Mouse (Mus musculus): ENCODE results near the gene Ank.

The Ank gene

DNA sequence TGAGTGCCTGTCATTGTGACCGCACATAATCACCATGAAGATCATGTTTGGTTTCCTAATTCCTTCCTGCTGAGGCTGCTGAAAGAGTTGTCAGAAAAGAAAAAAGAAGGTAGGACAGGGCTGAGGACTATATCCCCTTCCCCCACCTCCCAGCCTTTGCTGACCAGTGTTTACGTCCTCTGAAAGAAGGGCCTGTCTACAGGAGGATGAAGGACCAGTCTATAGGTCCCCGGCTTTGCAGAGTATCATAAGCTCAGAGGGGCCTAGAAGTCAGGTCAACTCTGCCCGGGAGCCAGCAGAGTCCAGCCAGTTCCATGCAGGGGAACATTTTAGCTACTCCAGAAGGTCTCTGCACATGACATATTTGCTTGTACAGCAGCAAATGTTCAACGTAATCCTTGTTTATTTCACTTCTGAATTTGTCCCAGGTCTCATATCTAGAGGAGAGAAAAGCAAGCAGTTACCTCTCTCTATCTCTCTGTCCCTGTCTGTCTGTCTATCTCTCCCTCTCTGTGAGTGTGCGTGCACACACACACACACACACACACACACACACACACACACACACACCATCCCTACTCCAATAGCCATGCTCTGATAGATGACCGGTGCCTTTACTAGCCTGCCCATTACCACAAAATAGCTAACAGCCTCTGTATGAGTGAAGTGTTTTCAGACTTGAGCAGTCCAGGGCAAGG lies 31.0 kb downstream of the Ank start:
- DNase-seq (ENCODE audit: low spot score), result no peak

DNA sequence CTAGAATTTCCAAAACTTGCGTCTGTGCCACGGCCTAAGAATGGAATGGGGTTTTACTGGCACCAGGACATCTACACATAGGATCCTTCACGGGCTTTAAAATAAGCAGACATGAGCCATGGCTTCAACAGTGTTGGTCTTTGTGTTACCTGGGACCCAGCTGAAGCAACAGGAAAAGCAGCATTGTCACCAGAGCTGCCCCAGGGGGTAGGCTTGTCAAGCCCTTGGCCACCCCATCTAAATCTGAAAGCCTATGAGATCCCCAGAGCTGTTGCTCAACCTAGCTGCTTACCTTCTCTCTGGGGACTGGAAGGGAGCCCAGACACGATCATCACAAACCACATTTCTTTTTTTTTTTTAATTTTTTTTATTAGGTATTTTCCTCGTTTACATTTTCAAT lies 31.6 kb downstream of the Ank start:
- no peak for DNase-seq (ENCODE audit: low spot score)

DNA sequence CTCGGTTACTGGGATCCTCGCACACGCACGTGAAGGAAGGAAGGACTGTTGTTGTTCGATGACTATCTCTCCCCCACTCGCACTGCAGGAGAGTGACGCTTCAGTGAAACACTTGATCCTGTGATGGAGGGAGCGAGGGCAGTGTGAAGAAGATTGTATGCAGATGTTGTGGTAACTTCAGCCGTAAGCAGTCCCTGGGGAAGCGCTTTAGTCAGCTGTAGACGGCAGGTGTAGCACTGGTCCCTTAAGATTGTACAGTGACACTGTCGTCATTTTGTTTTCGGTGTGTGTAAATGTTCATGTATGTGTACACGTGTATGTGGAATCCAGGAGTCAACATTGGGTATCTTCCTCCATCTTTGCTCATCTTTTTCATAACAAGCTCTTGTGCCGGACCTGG lies 33.9 kb downstream of the Ank start:
- no peak for DNase-seq (ENCODE audit: low spot score)

DNA sequence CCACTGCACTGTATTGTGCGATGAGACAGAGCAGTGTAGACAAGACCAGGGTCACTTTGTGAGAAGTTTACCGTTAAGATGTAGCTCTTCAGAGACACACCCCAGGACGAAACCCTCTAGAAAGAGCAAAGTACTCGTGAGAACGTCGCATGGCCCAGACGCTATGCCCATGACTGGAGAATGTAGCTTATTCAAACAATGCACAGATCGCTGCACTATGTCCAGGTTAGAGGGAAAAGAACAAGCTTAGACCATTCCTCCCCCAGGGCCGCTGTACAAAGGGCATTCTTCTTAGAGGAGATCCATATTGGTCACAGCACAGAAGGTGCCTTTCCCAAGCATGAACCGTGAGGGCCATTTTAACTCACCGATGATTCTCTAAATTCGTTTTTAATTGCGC lies 35.9 kb downstream of the Ank start:
- no peak for DNase-seq (ENCODE audit: low spot score)

DNA sequence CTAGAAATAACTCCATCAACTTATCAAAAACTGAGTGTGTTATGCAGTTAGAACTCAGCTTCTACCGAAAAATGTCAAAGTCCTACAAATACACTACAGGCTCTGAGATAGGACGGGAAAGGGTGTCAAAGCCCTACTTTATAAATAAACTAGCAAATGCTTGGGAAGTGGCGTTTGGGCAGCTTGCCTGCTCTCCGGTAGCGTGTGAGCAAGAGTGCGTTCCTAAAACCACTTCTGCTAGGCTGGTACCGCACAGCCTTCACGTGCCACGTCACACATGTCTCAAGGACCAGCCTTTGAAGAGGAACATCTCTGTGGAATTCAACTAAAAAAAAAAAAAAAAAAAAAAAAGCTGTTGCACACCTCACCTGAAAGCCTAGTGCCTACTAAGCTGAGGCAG lies 36.7 kb downstream of the Ank start:
- DNase-seq (ENCODE audit: low spot score), result no peak

DNA sequence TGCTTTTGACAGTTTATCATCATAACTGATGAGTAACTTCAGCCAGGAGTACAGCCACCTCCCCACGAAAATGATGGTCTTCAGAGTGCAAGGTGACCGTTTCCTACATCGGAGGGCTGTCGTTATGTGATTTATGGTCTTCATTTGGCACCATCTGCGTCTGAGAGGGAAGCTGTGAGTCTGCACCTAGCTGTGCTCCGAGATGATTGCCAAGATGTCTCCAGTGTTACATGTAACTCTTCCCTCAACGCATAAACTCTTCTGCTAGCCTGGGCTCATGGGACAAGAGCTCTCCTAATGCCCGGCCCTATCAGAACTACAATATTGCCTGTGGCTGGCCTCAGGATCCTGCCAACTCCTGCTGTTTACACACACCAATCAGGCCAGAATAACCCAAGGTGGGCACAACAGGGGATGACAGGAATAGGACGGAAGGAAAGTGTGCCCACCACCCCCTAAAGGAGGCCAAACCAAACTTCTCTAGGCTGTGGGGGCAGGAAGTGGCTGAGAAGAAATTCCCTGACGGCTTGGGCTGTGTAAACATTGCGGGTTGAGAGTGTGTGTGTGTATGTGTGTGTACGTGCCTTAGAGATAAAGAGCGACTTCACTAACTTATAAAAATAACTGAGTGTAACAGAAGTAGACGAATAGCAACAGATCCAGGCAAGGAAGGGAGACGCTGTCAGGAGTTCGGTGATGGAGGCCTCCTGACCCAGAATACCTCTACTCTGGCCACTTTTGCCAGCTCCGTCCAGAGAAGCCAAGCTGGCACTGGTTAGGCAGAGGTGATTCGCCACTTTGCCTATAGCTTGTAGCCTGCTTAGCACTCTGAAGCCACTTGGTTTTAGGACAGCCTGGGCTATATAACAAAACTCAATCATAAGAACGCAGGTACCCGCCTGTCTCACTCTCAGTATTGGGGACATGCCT lies 37.6 kb downstream of the Ank start:
- DNase-seq (ENCODE audit: low spot score), result no peak

DNA sequence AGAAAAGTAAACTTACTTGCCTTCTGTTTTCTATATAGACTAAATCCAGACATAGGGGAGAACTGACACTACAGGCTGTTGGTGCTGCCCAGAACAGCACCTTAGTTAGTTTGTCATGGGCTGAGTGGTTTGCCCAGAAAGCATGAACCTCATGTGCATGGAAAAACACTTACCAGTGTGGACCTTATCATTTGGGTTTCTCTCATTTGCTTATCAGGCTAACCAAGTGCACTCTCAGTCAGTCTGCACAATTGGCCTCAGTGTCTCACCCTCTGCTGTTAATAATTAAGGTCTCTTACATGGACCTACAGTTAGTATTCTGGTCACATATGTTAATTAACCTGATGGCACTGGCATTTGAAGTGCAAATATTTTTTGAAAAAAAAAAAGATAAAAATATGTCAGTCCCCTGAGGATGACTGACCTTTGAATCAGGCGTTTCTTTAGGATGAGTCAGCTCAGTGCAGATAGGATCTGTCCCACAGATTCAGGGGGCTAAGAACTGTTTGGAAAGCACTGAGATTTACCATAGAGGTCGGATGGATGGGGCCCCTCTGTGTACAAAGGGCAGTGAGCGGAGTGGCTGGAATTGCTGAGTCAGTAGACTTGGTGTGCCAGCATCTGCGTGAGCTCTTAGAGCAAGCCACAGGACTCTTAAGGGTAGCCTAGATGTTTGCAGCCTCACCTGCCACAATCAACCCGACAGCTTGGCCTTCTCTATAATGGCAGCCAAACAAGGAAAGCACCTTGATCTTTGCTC lies 39.8 kb downstream of the Ank start:
- no peak for DNase-seq (ENCODE audit: low spot score)

DNA sequence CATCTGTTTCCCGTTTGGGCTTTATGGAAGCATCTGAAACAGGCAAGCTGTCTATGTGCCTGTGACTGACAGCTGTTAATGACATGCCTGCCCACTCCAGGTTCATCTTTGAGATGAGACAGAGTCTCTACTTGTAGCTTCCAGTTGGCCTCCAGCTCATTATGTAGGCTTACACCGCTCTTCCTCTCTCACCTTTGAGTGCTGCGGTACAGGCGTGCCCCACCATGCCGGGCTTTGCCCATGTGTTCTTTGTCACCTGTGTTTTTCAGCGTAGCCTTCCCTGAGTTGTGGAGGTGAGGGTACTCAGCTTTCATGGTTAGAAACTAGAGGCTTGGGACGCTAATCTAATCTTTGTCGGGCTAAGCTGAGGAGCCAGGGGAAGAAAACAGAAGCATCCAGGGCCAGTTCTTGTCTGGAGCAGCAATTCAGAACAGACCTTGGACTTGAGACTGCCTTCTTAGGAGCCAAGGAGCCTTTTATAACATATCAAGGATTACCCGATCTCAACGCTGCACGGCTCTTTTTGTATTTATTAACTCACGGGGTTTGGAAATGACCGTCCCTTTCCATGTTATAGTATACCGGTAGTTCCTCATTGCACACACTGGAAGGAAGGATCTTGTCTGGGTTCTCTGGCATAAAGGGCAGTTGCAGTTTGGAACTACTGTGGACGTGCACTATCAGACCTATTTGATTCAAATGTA lies 40.6 kb downstream of the Ank start:
- DNase-seq (ENCODE audit: low spot score), result no peak

DNA sequence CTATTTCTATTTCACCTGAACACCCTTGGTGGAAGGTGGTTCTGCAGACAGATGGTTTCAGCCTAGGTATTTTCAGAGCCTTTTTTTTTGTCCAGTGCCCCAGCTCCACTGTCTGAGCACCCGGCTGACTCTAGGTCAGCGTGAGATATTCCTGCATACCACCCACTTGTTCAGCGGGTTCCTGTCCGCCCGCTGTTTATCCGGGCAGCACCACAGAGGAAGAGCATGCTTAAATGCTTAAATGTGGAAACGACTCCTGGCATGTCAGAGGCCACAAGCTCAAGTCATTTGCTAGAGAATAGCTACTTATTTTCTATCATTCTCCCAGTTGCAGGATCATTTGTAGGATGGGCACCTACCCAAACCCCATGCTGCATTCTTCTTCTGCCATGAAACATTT lies 41.7 kb downstream of the Ank start:
- DNase-seq (ENCODE audit: low spot score), result no peak

DNA sequence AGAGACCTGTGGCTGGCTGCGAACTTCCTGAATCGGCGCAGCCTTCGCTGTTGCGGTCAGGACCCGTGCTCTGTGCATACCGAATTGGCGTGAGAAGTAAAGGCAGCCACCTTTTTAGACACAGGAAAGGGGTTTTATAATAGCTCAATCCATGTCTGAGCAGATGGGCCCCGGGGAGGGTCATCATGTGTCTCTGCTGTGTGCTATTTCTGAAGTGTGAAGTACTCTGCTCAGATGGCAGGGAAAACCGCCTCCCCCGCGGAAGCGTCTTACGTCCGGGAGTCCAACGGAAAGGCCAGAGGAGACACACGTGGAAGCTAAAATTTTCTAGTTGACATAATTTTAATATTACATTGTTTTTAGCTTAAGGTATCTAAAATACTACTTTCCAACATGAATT lies 42.5 kb downstream of the Ank start:
- no peak for DNase-seq (ENCODE audit: low spot score)

DNA sequence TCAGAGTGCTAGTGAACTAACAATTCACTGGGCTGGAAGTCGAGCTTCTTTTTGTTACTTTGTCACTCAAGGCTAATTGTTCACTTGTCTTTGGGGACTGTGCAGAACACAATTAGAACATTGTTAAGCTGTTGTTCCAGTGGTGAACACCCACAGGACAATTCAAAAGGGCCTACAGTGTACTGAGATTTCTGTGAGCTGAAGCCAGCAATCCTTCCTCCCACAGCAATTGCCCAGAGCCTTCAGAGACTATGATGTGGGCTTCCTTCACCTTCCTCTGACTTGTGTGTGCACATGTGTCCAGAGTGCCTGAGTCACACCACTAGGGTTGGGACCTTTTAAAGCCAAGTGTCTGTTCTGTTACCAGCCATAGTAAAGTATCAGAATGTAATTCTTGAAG lies 50.5 kb downstream of the Ank start:
- DNase-seq (ENCODE audit: low spot score), result no peak

DNA sequence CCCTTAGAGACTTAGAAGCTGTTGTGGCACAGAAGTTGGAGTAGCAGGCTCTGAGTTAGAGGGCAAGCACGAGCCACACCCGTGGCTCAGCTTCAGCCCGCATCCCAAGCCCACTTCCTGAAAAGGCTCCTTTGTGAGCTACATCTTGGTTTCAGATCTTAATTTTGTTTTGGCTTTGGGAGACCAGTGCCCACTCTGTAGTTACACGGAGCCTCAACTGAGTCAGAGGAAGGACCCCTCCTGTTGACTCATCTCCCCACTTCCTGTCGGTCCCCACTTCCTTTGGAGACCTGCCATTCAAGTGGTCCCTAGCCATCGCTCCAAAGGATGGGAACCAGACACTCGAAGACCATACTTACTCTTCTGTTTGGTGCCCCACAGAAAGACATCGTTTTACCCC lies 51.5 kb downstream of the Ank start:
- no peak for DNase-seq (ENCODE audit: low spot score)

DNA sequence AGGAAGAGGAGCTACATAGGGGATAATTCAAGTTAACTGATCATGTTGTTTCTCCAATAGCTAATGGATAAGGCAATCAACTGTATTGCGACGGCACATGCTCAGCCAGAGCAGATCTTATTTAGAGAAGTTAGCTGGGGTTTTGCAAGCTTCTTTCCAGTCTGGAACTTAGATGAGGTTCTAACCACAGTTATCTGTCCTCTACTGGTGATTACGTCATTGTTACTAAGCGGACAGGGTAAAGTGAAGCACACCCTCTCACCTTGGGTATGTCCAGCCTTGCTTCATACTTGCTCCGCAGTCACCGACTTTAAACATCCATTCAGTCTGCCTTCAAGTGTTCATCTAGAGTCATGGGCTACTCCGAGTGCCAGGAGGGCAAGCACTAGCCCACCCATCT lies 53.4 kb downstream of the Ank start:
- DNase-seq (ENCODE audit: low spot score), result no peak

DNA sequence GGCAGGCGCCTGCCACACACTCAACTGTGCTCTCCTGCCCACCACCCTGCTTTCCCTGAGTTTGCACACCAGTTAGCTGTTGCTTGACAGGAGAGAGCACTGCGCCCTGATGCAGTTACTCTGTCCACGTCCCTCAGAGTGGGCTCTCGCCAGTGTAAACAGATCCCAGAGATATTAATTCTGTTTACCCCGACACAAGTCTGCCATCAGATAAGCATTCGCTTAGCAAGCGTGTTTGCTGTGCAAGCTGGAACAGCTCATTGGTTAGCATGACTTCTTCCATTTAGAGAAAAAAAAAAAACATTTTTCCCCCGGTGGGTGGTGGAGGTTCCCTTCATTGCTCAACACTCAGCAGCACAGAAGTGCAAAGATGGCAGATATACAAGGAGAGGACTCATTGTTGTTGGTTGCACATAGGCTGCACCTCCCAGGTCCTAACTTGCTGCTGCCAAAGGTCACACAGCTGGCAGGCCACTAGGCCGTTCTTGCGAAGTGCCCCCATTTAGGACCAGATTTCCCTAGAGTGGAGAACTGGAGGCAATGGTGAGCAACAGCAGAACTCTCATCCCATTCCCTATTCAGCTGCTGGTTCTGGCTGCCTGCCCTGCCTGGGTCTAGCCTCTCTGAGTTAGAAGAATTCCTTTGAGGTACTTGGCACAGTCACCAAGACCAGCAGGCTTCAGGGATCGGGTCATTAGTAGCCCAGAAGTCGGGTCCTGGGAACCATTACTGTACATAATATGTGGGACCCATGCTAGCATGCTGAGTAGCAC lies 58.9 kb downstream of the Ank start:
- DNase-seq (ENCODE audit: low spot score), result no peak

DNA sequence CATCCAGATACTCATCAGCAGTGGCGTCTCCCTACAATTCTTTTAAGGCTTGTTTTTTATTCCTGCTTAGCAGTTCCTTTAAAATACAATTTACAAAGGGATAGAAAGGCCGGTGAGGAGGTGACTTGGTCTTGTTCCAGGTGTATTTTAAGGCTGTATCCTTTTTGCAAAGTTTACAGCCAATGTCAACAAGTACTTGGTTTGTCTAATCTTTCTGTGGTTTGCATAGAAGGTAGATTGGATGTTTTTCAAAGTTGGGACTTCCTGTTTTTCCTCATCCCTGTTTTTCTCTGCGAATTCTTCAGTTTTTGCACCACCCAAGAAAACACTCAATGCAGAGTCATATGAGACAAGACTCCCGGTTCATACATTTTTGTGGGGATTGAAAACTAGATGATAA lies 62.4 kb downstream of the Ank start:
- no peak for DNase-seq (ENCODE audit: low spot score)

DNA sequence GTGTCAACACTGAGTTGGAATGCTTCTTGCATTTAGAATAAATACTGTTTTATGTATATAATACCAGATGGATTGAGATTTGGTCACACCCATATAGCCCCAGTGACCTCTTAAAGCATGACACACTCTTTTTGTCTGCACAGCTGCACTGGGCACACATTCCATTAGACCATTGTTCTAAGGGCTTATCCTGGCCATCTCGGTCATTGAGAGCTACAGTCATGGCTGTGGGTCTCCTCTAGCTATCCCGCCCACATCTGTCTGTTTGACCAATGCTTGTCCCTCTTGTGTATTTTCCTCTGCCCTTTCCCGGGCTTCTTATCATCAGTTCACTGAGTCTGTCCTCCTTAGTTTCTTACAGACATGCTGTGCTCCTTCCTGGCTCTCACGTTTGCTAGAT lies 63.5 kb downstream of the Ank start:
- no peak for DNase-seq (ENCODE audit: low spot score)

DNA sequence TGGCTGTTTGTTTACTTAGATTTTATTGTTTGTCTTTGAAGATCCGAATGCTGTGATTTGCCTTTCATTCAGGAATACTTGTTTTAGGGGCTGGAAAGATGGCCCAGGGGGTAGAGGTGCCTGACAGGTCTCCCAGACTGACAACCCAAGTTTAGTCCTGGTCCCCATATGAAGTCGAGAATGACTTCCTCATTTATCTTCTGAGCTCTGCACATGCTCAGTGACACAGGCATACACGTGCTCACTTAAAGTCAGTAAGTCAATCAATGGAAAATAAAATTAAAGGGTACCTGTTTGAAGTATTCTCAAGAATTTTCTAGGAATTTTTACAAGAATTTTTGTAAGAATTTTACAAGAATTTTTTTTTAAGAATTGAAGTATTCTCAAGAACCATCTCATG lies 66.6 kb downstream of the Ank start:
- DNase-seq (ENCODE audit: low spot score), result no peak

DNA sequence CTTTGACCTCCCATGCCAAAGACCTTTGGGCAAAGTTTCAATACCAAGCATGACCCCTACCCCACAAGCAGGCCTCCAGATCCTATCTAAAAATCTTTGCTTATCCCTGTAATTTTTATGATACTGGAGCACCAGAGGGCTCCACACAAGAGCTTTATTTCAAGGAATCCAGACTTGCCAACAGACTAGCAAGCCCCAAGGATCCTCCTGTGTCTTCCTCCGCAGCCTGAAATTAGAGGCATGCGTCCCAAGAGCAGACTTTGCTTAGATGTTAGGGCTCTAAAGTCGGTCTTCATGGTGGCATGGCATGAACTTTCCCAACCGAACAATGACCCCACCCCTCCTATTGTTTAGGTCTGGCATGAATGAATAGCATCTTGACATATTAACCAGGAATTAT lies 69.2 kb downstream of the Ank start:
- DNase-seq (ENCODE audit: low spot score), result no peak

DNA sequence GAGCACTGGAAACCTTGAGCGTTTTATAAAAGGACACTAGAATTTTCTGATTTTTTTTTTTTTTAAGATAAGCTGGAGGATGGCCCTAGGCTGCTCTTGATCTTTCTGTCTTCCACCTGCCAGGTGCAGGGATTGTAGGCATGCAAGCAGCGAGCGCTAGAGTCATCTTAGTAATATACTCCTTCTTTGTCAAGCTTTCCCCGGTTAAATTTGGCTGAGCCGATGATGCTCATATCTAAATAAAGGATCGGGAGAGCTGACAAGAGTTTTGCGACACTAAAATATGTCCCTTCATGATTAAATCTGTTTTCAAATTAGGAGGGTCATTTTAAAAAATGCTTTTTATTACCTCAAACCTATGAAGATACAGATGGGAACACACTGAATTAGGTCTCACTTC lies 69.7 kb downstream of the Ank start:
- DNase-seq (ENCODE audit: low spot score), result no peak

DNA sequence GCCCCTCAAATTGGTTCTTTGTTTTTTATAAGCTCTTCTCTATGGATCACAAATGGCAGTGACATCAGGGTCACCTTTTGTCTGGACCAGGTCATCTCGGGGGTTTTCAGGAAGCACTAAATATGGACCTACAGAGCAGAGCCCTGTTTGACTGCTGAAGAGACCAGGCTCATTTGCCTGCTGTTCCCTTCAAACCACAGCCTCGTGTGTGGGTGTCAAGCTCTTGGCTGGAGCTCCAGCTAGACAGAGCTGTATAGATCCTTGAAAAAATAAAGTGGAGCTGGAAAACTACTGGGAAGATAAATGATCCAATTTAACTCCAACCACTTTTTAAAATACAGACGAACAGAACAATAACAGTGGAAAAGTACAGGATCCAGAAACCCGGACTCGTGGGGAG lies 70.3 kb downstream of the Ank start:
- no peak for DNase-seq (ENCODE audit: low spot score)

DNA sequence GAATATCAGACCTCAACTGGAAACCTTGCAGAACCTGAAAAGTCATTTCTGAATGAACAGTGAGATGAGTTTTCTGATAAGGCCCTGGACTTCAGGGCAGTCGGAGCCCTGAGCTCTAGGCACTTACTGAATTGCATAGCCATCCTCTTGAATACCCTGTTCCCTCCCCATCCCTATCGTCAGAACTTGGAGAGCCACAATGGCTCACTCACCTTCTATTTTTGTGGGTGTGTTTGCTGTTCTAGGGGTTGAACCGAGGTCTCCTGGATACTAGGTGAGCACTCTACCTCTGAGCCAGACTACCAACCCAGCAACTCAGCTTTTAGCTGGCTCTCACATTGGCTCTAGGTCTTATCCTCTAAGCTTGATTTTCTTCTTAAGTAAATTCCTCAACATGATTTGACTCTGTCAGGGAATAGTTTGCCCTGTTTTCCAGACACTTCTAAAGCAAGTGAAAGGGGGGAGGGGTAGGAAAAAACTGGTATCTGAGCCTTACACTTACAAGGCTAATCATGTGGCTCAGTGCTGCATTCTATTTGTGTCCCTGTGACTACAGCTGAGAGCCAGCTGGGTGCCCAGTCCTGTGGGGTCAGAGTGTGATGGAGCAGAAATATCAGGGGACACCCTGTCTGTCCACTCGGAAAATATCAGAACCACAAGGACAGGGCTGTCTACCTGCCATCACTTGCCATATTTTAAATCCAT lies 71.2 kb downstream of the Ank start:
- no peak for DNase-seq (ENCODE audit: low spot score)
